Mouse (Mus musculus) embryonic facial prominence, embryonic 14.5 days (tissue): ENCODE measurements around the gene Atxn1. TPM values are rescaled to one million over a fixed set of nuclear protein-coding genes. Genes with fewer than 3 reads are reported as not detected.

ENCODE experiments used
- ATAC-seq: fragments of 200-750 bp; cut with Nextera tagmentation; 2 replicates; pipeline ENCODE4 v1.8.0; 2017; ENCODE audit warnings: low read depth, moderate number of reproducible peaks, moderate TSS enrichment
- DNase-seq: peaks from one replicate; pipeline ENCODE4 v3.0.0-alpha.2; 2015; ENCODE audit warnings: low spot score
- H3K27ac ChIP-seq: fragments of 300-500 bp; sonication (generic); replicated peaks from 2 replicates; pipeline ENCODE4 v1.5.1; 2014; ENCODE audit warnings: low read depth, mild to moderate bottlenecking, low read length, moderate library complexity
- H3K27me3 ChIP-seq: fragments of 300-500 bp; sonication (generic); replicated peaks from 2 replicates; pipeline ENCODE4 v1.6.1; 2014; ENCODE audit warnings: low read length; ENCODE audit not compliant: control insufficient read depth, insufficient read depth
- H3K36me3 ChIP-seq: fragments of 300-500 bp; sonication (generic); 2 replicates; pipeline ENCODE4 v1.6.1; 2014; ENCODE audit warnings: low read length, mixed read lengths; ENCODE audit not compliant: control insufficient read depth, insufficient read depth
- H3K4me1 ChIP-seq: fragments of 300-500 bp; sonication (generic); 2 replicates; pipeline ENCODE4 v1.6.1; 2014; ENCODE audit warnings: antibody characterized with exemption, low read length; ENCODE audit not compliant: control insufficient read depth, insufficient read depth
- H3K4me2 ChIP-seq: fragments of 300-500 bp; sonication (generic); 2 replicates; pipeline ENCODE4 v1.6.1; 2014; ENCODE audit warnings: low read depth, mild to moderate bottlenecking, low read length, moderate library complexity, mixed read lengths
- H3K4me3 ChIP-seq: fragments of 300-500 bp; sonication (generic); 2 replicates; pipeline ENCODE4 v1.5.1; 2014; ENCODE audit warnings: low read depth, mild to moderate bottlenecking, low read length
- H3K9ac ChIP-seq: fragments of 300-500 bp; sonication (generic); 2 replicates; pipeline ENCODE4 v1.6.1; 2014; ENCODE audit warnings: low read depth, mild to moderate bottlenecking, low read length, moderate library complexity, mixed read lengths
- H3K9me3 ChIP-seq: fragments of 300-500 bp; sonication (generic); 2 replicates; pipeline ENCODE4 v1.6.1; 2016; ENCODE audit warnings: low read length; ENCODE audit not compliant: control insufficient read depth
- WGBS: fragments of 180-500 bp; shearing (Covaris S2); extraction: QIAGEN DNeasy Blood & Tissue Kit; methylation state at CpG from one replicate; pipeline ENCODE4 v1.1.7; 2014; 5-methylcytosine and 5-hydroxymethylcytosine counted together
- polyA plus RNA-seq: library from polyadenylated mRNA; unstranded; fragments of >200 nt; fragmentation: Nextera tagmentation; extraction: Ambion mirVana; gene quantifications from 2 replicates; pipeline ENCODE4 v1.2.1, GENCODE M21; 2014

The Atxn1 gene
- polyA plus RNA-seq, 1 experiment from 2014 or later, result 3.6 TPM

- H3K27me3 ChIP-seq, result no peaks in the 10 kb centered on the region
- H3K4me1 ChIP-seq, result no peaks in the 10 kb centered on the region
- H3K9ac ChIP-seq, result no peak overlapping the region
- WGBS, result 55% methylated on average over 11 of the region's 11 CpGs
- H3K36me3 ChIP-seq, result no peaks in the 10 kb centered on the region
- DNase-seq (peak; percentile 36), ATAC-seq (no peak)
- H3K4me2 ChIP-seq, result no peak overlapping the region
- no peaks in the 10 kb centered on the region for H3K9me3 ChIP-seq
- no peak overlapping the region for H3K4me3 ChIP-seq
- H3K27ac ChIP-seq, result peak overlapping the region; percentile 21; the same call in 1 of the 2 replicates
These were observed 294.8 kb downstream of the Atxn1 start for GRCm38 (mm10) chr13:45669969-45670368.

- no peaks in the 10 kb centered on the region for H3K36me3 ChIP-seq
- ATAC-seq, result no peak
- no peak overlapping the region for H3K4me3 ChIP-seq
- WGBS, result 92% methylated on average over 10 of the region's 10 CpGs
- H3K9me3 ChIP-seq, result no peaks in the 10 kb centered on the region
- H3K9ac ChIP-seq, result no peak overlapping the region
- DNase-seq, result no peak
- H3K4me1 ChIP-seq, result peaks cover 9% of the 10 kb centered on the region; the same call in 1 of the 2 replicates
- H3K27me3 ChIP-seq, result no peaks in the 10 kb centered on the region
- no peak overlapping the region for H3K4me2 ChIP-seq
- H3K27ac ChIP-seq, result no peak overlapping the region
These were observed 302.0 kb downstream of the Atxn1 start for GRCm38 (mm10) chr13:45662852-45663251.

GRCm38 (mm10) chr13:45662216-45662615, 302.6 kb downstream of the Atxn1 start:
- Histone ChIP-seq H3K9me3 (no peaks in the 10 kb centered on the region), H3K27ac (0 out of 2 replicates have a peak overlapping the region, but pooled peaks have one; percentile 4), H3K4me2 (no peak overlapping the region), H3K4me1 (peaks cover 9% of the 10 kb centered on the region; the same call in 1 of the 2 replicates), H3K9ac (no peak overlapping the region), H3K36me3 (no peaks in the 10 kb centered on the region), H3K4me3 (no peak overlapping the region), H3K27me3 (no peaks in the 10 kb centered on the region)
- DNase-seq, result no peak
- WGBS, result 75% methylated on average over 3 of the region's 3 CpGs
- no peak for ATAC-seq

- peak; percentile 52 for DNase-seq
- no peak overlapping the region for H3K9ac ChIP-seq
- 56% methylated on average over 12 of the region's 12 CpGs for WGBS
- peaks cover 9% of the 10 kb centered on the region; the same call in 1 of the 2 replicates for H3K4me1 ChIP-seq
- H3K4me2 ChIP-seq, result no peak overlapping the region
- no peak overlapping the region for H3K4me3 ChIP-seq
- H3K9me3 ChIP-seq, result no peaks in the 10 kb centered on the region
- no peaks in the 10 kb centered on the region for H3K27me3 ChIP-seq
- peak overlapping the region; percentile 4; the same call in 1 of the 2 replicates for H3K27ac ChIP-seq
- H3K36me3 ChIP-seq, result no peaks in the 10 kb centered on the region
- no peak for ATAC-seq
These were observed 303.3 kb downstream of the Atxn1 start for GRCm38 (mm10) chr13:45661283-45662185.

GRCm38 (mm10) chr13:45659813-45660212, 305.0 kb downstream of the Atxn1 start:
- DNase-seq (no peak), ATAC-seq (no peak)
- H3K36me3 ChIP-seq, result no peaks in the 10 kb centered on the region
- H3K4me3 ChIP-seq, result no peak overlapping the region
- H3K27ac ChIP-seq, result no peak overlapping the region
- no peak overlapping the region for H3K4me2 ChIP-seq
- H3K9me3 ChIP-seq, result no peaks in the 10 kb centered on the region
- H3K9ac ChIP-seq, result no peak overlapping the region
- peaks cover 9% of the 10 kb centered on the region; the same call in 1 of the 2 replicates for H3K4me1 ChIP-seq
- H3K27me3 ChIP-seq, result no peaks in the 10 kb centered on the region
- WGBS, result 67% methylated on average over 4 of the region's 4 CpGs

- Histone ChIP-seq H3K9me3 (no peaks in the 10 kb centered on the region), H3K27me3 (no peaks in the 10 kb centered on the region), H3K9ac (no peak overlapping the region), H3K36me3 (no peaks in the 10 kb centered on the region), H3K27ac (no peak overlapping the region), H3K4me2 (no peak overlapping the region), H3K4me1 (peaks cover 9% of the 10 kb centered on the region; the same call in 1 of the 2 replicates), H3K4me3 (no peak overlapping the region)
- ATAC-seq (no peak), DNase-seq (no peak)
- WGBS, result 86% methylated on average over 5 of the region's 5 CpGs
These were observed 306.5 kb downstream of the Atxn1 start for GRCm38 (mm10) chr13:45658343-45658742.

GRCm38 (mm10) chr13:45657176-45657575, 307.6 kb downstream of the Atxn1 start:
- H3K27me3 ChIP-seq, result no peaks in the 10 kb centered on the region
- ATAC-seq (no peak), DNase-seq (no peak)
- H3K4me2 ChIP-seq, result no peak overlapping the region
- 90% methylated on average over 1 of the region's 1 CpGs for WGBS
- H3K9me3 ChIP-seq, result no peaks in the 10 kb centered on the region
- H3K4me1 ChIP-seq, result peaks cover 9% of the 10 kb centered on the region; the same call in 1 of the 2 replicates
- H3K27ac ChIP-seq, result no peak overlapping the region
- H3K9ac ChIP-seq, result no peak overlapping the region
- no peaks in the 10 kb centered on the region for H3K36me3 ChIP-seq
- no peak overlapping the region for H3K4me3 ChIP-seq

- no peak for DNase-seq
- H3K27ac ChIP-seq, result no peak overlapping the region
- ATAC-seq, result no peak
- H3K9me3 ChIP-seq, result no peaks in the 10 kb centered on the region
- H3K4me3 ChIP-seq, result no peak overlapping the region
- H3K4me1 ChIP-seq, result no peaks in the 10 kb centered on the region
- H3K27me3 ChIP-seq, result no peaks in the 10 kb centered on the region
- H3K9ac ChIP-seq, result no peak overlapping the region
- no peaks in the 10 kb centered on the region for H3K36me3 ChIP-seq
- no peak overlapping the region for H3K4me2 ChIP-seq
- 69% methylated on average over 10 of the region's 10 CpGs for WGBS
These were observed 313.1 kb downstream of the Atxn1 start for GRCm38 (mm10) chr13:45651652-45652241.
